Mouse (Mus musculus): ENCODE measurements around the gene Prkd2. TPM values are rescaled to one million over a fixed set of nuclear protein-coding genes. Genes with fewer than 3 reads are reported as not detected.

The Prkd2 gene
- polyA plus RNA-seq, 1 experiment = 363 TPM

- Histone ChIP-seq H3K4me3 (ENCODE audit: control insufficient read depth, insufficient read depth, low read length) (no peak overlapping the region), H3K4me1 (replicated peaks; ENCODE audit: control insufficient read depth, insufficient read depth, low read length) (peaks cover 14% of the 10 kb centered on the region), H3K27me3 (ENCODE audit: control insufficient read depth, insufficient read depth, low read length) (no peaks in the 10 kb centered on the region), H3K27ac (ENCODE audit: control insufficient read depth, insufficient read depth, low read length) (no peak overlapping the region), H3K36me3 (ENCODE audit: control insufficient read depth, insufficient read depth, low read length) (no peaks in the 10 kb centered on the region)
- WGBS = 2% methylated on average over 24 of the region's 24 CpGs
- TF ChIP-seq POLR2A (IDR thresholded peaks at IDR 0.05; ENCODE audit: control insufficient read depth, extremely low read depth, insufficient read depth, low read length, poor library complexity) (no peak), CTCF (IDR thresholded peaks at IDR 0.05; ENCODE audit: borderline replicate concordance, control insufficient read depth, extremely low read depth, insufficient read depth, low read length, poor library complexity) (peak; percentile 85)
- peak; percentile 69 for DNase-seq
Measured at GRCm38 (mm10) chr7:16895000-16895399, 52.3 kb downstream of the Prkd2 start.

- Histone ChIP-seq H3K27ac (ENCODE audit: control insufficient read depth, insufficient read depth, low read length) (no peak overlapping the region), H3K4me1 (replicated peaks; ENCODE audit: control insufficient read depth, insufficient read depth, low read length) (peaks cover 14% of the 10 kb centered on the region), H3K27me3 (ENCODE audit: control insufficient read depth, insufficient read depth, low read length) (no peaks in the 10 kb centered on the region), H3K36me3 (ENCODE audit: control insufficient read depth, insufficient read depth, low read length) (no peaks in the 10 kb centered on the region), H3K4me3 (ENCODE audit: control insufficient read depth, insufficient read depth, low read length) (no peak overlapping the region)
- TF ChIP-seq POLR2A (IDR thresholded peaks at IDR 0.05; ENCODE audit: control insufficient read depth, extremely low read depth, insufficient read depth, low read length, poor library complexity) (no peak), CTCF (IDR thresholded peaks at IDR 0.05; ENCODE audit: borderline replicate concordance, control insufficient read depth, extremely low read depth, insufficient read depth, low read length, poor library complexity) (no peak)
- 53% methylated on average over 10 of the region's 10 CpGs for WGBS
- no peak for DNase-seq
Measured at GRCm38 (mm10) chr7:16895511-16895910, 52.8 kb downstream of the Prkd2 start.

- DNase-seq = no peak
Measured at GRCm38 (mm10) chr7:16900526-16900925, 57.8 kb downstream of the Prkd2 start.

GRCm38 (mm10) chr7:16903439-16903955, 60.8 kb downstream of the Prkd2 start:
- Histone ChIP-seq H3K36me3 (ENCODE audit: control insufficient read depth, insufficient read depth, low read length) (no peaks in the 10 kb centered on the region), H3K27ac (ENCODE audit: control insufficient read depth, insufficient read depth, low read length) (no peak overlapping the region), H3K4me1 (replicated peaks; ENCODE audit: control insufficient read depth, insufficient read depth, low read length) (peaks cover 31% of the 10 kb centered on the region), H3K4me3 (ENCODE audit: control insufficient read depth, insufficient read depth, low read length) (no peak overlapping the region), H3K27me3 (ENCODE audit: control insufficient read depth, insufficient read depth, low read length) (no peaks in the 10 kb centered on the region)
- 53% methylated on average over 2 of the region's 2 CpGs for WGBS
- no peak for DNase-seq
- no peak for TF ChIP-seq POLR2A (IDR thresholded peaks at IDR 0.05; ENCODE audit: control insufficient read depth, extremely low read depth, insufficient read depth, low read length, poor library complexity)
- no peak for TF ChIP-seq CTCF (IDR thresholded peaks at IDR 0.05; ENCODE audit: borderline replicate concordance, control insufficient read depth, extremely low read depth, insufficient read depth, low read length, poor library complexity)

More at GRCm38 (mm10) chr7:16900526-16900925, 57.8 kb downstream of the Prkd2 start:
- no peaks in the 10 kb centered on the region for H3K36me3 ChIP-seq (ENCODE audit: control insufficient read depth, insufficient read depth, low read length)
- H3K27me3 ChIP-seq (ENCODE audit: control insufficient read depth, insufficient read depth, low read length) = no peaks in the 10 kb centered on the region
- H3K27ac ChIP-seq (ENCODE audit: control insufficient read depth, insufficient read depth, low read length) = no peak overlapping the region
- peaks cover 3% of the 10 kb centered on the region for H3K4me1 ChIP-seq (replicated peaks; ENCODE audit: control insufficient read depth, insufficient read depth, low read length)
- TF ChIP-seq CTCF (IDR thresholded peaks at IDR 0.05; ENCODE audit: borderline replicate concordance, control insufficient read depth, extremely low read depth, insufficient read depth, low read length, poor library complexity) (no peak), POLR2A (IDR thresholded peaks at IDR 0.05; ENCODE audit: control insufficient read depth, extremely low read depth, insufficient read depth, low read length, poor library complexity) (no peak)
- WGBS = 77% methylated on average over 5 of the region's 5 CpGs
- H3K4me3 ChIP-seq (ENCODE audit: control insufficient read depth, insufficient read depth, low read length) = no peak overlapping the region

- TF ChIP-seq CTCF (IDR thresholded peaks at IDR 0.05; ENCODE audit: borderline replicate concordance, control insufficient read depth, extremely low read depth, insufficient read depth, low read length, poor library complexity) = no peak
- TF ChIP-seq POLR2A (IDR thresholded peaks at IDR 0.05; ENCODE audit: control insufficient read depth, extremely low read depth, insufficient read depth, low read length, poor library complexity) = no peak
- no peaks in the 10 kb centered on the region for H3K27me3 ChIP-seq (ENCODE audit: control insufficient read depth, insufficient read depth, low read length)
- DNase-seq = no peak
- H3K4me3 ChIP-seq (ENCODE audit: control insufficient read depth, insufficient read depth, low read length) = no peak overlapping the region
- H3K4me1 ChIP-seq (replicated peaks; ENCODE audit: control insufficient read depth, insufficient read depth, low read length) = peaks cover 35% of the 10 kb centered on the region
- 63% methylated on average over 10 of the region's 10 CpGs for WGBS
- H3K27ac ChIP-seq (ENCODE audit: control insufficient read depth, insufficient read depth, low read length) = no peak overlapping the region
- H3K36me3 ChIP-seq (ENCODE audit: control insufficient read depth, insufficient read depth, low read length) = no peaks in the 10 kb centered on the region
Measured at GRCm38 (mm10) chr7:16904120-16904675, 61.5 kb downstream of the Prkd2 start.

- DNase-seq = no peak
- H3K36me3 ChIP-seq (ENCODE audit: control insufficient read depth, insufficient read depth, low read length) = no peaks in the 10 kb centered on the region
- no peak overlapping the region for H3K4me3 ChIP-seq (ENCODE audit: control insufficient read depth, insufficient read depth, low read length)
- no peak for TF ChIP-seq POLR2A (IDR thresholded peaks at IDR 0.05; ENCODE audit: control insufficient read depth, extremely low read depth, insufficient read depth, low read length, poor library complexity)
- no peak for TF ChIP-seq CTCF (IDR thresholded peaks at IDR 0.05; ENCODE audit: borderline replicate concordance, control insufficient read depth, extremely low read depth, insufficient read depth, low read length, poor library complexity)
- peaks cover 35% of the 10 kb centered on the region for H3K4me1 ChIP-seq (replicated peaks; ENCODE audit: control insufficient read depth, insufficient read depth, low read length)
- WGBS = 72% methylated on average over 9 of the region's 9 CpGs
- peak overlapping the region; percentile 32; the same call in 1 of the 2 replicates for H3K27ac ChIP-seq (ENCODE audit: control insufficient read depth, insufficient read depth, low read length)
- H3K27me3 ChIP-seq (ENCODE audit: control insufficient read depth, insufficient read depth, low read length) = no peaks in the 10 kb centered on the region
Measured at GRCm38 (mm10) chr7:16905491-16906021, 62.9 kb downstream of the Prkd2 start.
